In the genomic region with DNA sequence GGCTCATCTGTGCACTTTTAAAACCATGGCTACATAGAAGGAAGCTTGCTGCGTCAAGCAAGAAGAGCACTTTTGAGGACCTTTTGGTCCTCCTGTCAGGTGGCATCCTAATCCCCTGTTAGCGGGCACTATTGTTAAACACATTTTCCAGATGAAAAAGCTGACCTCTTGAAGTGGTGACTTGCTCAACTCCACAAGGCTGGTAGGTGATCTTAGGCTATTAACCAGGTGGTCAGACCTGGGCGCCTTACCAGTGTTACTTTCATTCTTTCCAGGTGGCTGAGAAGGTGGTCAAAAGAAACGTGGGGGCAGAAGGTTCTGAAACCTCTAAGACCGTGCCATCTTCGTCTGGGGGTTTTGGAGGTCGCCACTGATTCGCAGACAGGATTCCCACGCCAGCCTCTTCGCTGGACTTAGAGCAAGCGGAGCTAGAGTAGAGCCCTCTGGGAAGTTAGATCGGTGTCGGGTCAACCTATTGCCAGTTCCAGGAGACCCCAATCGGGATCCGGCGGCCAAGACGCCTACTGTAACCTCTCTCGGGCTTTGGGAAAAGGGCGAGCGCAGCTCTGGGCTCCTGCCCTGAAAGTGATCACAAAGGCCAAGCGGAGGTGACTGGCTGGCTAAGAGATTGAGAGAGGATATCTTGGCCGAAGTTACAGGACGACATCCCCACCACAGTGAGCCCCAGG, we compare ENCODE assay signal across 8 mouse cellular contexts. TPM values are rescaled to one million over a fixed set of nuclear protein-coding genes. Genes with fewer than 3 reads are reported as not detected.
DNase-seq lines count a peak whose midpoint lies in the region; ATAC-seq and TF ChIP-seq lines count a peak whose summit lies in the region.

No protein-coding gene starts in this region.

- no peak for DNase-seq in kidney, postnatal 10 days
- no peak for DNase-seq in MEL (ENCODE audit: low read depth, low spot score)
- DNase-seq in hindbrain, embryonic 10.5 days (ENCODE audit: low spot score), result no peak
- no peak for DNase-seq in midbrain, embryonic 10.5 days (ENCODE audit: low spot score)
- no peak for DNase-seq in layer of hippocampus, postnatal 25 days (ENCODE audit: extremely low spot score in 1 of 2, low spot score in 1 of 2)
- no peak for DNase-seq in T-cell, adult 2 months (ENCODE audit: low spot score)

- peak overlapping the region; percentile 64; the same call in 1 of the 2 replicates for H3K27ac ChIP-seq in kidney, embryonic 14.5 days (ENCODE audit: low read depth, low read length)
- peak overlapping the region; percentile 67 for H3K27ac ChIP-seq in MEL (ENCODE audit: control insufficient read depth, low read depth, low read length)
- peak overlapping the region; percentile 87 for H3K27ac ChIP-seq in hindbrain, embryonic 10.5 days
- peak overlapping the region; percentile 88 for H3K27ac ChIP-seq in midbrain, embryonic 10.5 days (replicated peaks)

- no peak for TF ChIP-seq RAD21 in MEL (IDR thresholded peaks at IDR 0.05; ENCODE audit: low read depth, low read length)

- peaks cover 2% of the 10 kb centered on the region; the same call in 1 of the 2 replicates for H3K4me1 ChIP-seq in kidney, embryonic 14.5 days (ENCODE audit: control insufficient read depth, insufficient read depth, low read length)
- H3K4me1 ChIP-seq in MEL (ENCODE audit: control insufficient read depth in 1 of 2, insufficient read depth in 2 of 2, low read length in 2 of 2), result peaks cover 20 to 48% of the 10 kb centered on the region in 2 experiments
- H3K4me1 ChIP-seq in hindbrain, embryonic 10.5 days (replicated peaks), result peaks cover 29% of the 10 kb centered on the region
- peaks cover 28% of the 10 kb centered on the region for H3K4me1 ChIP-seq in midbrain, embryonic 10.5 days

- H3K9ac ChIP-seq in kidney, embryonic 14.5 days (ENCODE audit: low read depth, low read length), result peak overlapping the region; percentile 67
- H3K9ac ChIP-seq in MEL (ENCODE audit: control insufficient read depth, low read depth, low read length, poor library complexity, severe bottlenecking), result peak overlapping the region; percentile 82

- H3K36me3 ChIP-seq in kidney, embryonic 14.5 days (ENCODE audit: control insufficient read depth, insufficient read depth, low read length), result peaks cover 16% of the 10 kb centered on the region
- H3K36me3 ChIP-seq in MEL (ENCODE audit: control insufficient read depth in 1 of 2, insufficient read depth in 2 of 2, low read length in 2 of 2), result peaks cover 0 to 47% of the 10 kb centered on the region in 2 experiments; a peak in 2 of 4 replicates
- H3K36me3 ChIP-seq in hindbrain, embryonic 10.5 days, result peaks cover 20% of the 10 kb centered on the region
- peaks cover 19% of the 10 kb centered on the region for H3K36me3 ChIP-seq in midbrain, embryonic 10.5 days

- peak overlapping the region; percentile 56 for H3K4me3 ChIP-seq in kidney, embryonic 14.5 days (ENCODE audit: low read length)
- peak overlapping the region; percentile 78 to 86 for H3K4me3 ChIP-seq in MEL (ENCODE audit: control insufficient read depth in 1 of 2, insufficient read depth in 1 of 2, low read depth in 2 of 2, low read length in 2 of 2)
- peak overlapping the region; percentile 76 for H3K4me3 ChIP-seq in hindbrain, embryonic 10.5 days
- H3K4me3 ChIP-seq in midbrain, embryonic 10.5 days, result peak overlapping the region; percentile 75

- no peak for TF ChIP-seq CTCF in MEL (IDR thresholded peaks at IDR 0.05 in 2 of 3, conservative IDR thresholded peaks at IDR 0.05 in 1 of 3; ENCODE audit: control insufficient read depth in 1 of 3, insufficient read depth in 1 of 3, low read depth in 2 of 3, low read length in 3 of 3, poor library complexity in 1 of 3, severe bottlenecking in 1 of 3)

- H3K9me3 ChIP-seq in kidney, embryonic 14.5 days (ENCODE audit: control insufficient read depth, low read length), result no peaks in the 10 kb centered on the region
- no peaks in the 10 kb centered on the region for H3K9me3 ChIP-seq in MEL (replicated peaks; ENCODE audit: insufficient read depth, low read length)
- H3K9me3 ChIP-seq in hindbrain, embryonic 10.5 days, result no peaks in the 10 kb centered on the region
- H3K9me3 ChIP-seq in midbrain, embryonic 10.5 days (replicated peaks), result no peaks in the 10 kb centered on the region

- H3K27me3 ChIP-seq in kidney, embryonic 14.5 days (ENCODE audit: control insufficient read depth, insufficient read depth, low read length), result no peaks in the 10 kb centered on the region
- H3K27me3 ChIP-seq in MEL (ENCODE audit: control insufficient read depth in 1 of 2, insufficient read depth in 2 of 2, low read length in 2 of 2), result no peaks in the 10 kb centered on the region
- peaks cover 17% of the 10 kb centered on the region; the same call in 1 of the 2 replicates for H3K27me3 ChIP-seq in hindbrain, embryonic 10.5 days (ENCODE audit: insufficient read depth, poor library complexity, severe bottlenecking)
- peaks cover 30% of the 10 kb centered on the region for H3K27me3 ChIP-seq in midbrain, embryonic 10.5 days (ENCODE audit: low read depth, poor library complexity, severe bottlenecking)

- peaks cover 6% of the 10 kb centered on the region for H3K79me2 ChIP-seq in MEL (ENCODE audit: control insufficient read depth, insufficient read depth, low read length, poor library complexity)

- 5% methylated on average over 23 of the region's 23 CpGs for WGBS in kidney, embryonic 14.5 days
- 6% methylated on average over 23 of the region's 23 CpGs for WGBS in hindbrain, embryonic 10.5 days
- WGBS in midbrain, embryonic 10.5 days, result 5% methylated on average over 23 of the region's 23 CpGs

- peak; percentile 7; the same call in 1 of the 2 replicates for ATAC-seq in kidney, embryonic 14.5 days (ENCODE audit: low FRiP score, low TSS enrichment)
- no peak for ATAC-seq in cerebellum, adult (ENCODE audit: insufficient number of reproducible peaks, low FRiP score, low TSS enrichment)

- H3K4me2 ChIP-seq in kidney, embryonic 14.5 days (replicated peaks; ENCODE audit: low read depth, low read length), result peak overlapping the region; percentile 87

- TF ChIP-seq EP300 in MEL (IDR thresholded peaks at IDR 0.05; ENCODE audit: low read depth in 1 of 2, low read length in 2 of 2), result no peak

- TF ChIP-seq POLR2A in MEL (IDR thresholded peaks at IDR 0.05; ENCODE audit: control insufficient read depth in 1 of 2, insufficient read depth in 1 of 2, low read depth in 1 of 2, low read length in 2 of 2, poor library complexity in 1 of 2), result no peak

TF ChIP-seq in MEL, 35 proteins besides CTCF, POLR2A, EP300 and RAD21 (continues in another document):
- TF ChIP-seq NELFE (IDR thresholded peaks at IDR 0.05; ENCODE audit: low read depth, low read length) (no peak), NRF1 (IDR thresholded peaks at IDR 0.05; ENCODE audit: insufficient read depth, low read depth, low read length, poor library complexity, severe bottlenecking) (no peak), ZMIZ1 (IDR thresholded peaks at IDR 0.05; ENCODE audit: low read depth, low read length) (no peak), SIN3A (IDR thresholded peaks at IDR 0.05; ENCODE audit: low read length) (no peak), MAX (IDR thresholded peaks at IDR 0.05; ENCODE audit: low read length) (no peak)

RNA-seq across cellular contexts. Expression of a gene that starts 0.7 kb away (rescaled TPM):
- 21.2 and 22.9 TPM in 2 replicates for polyA plus RNA-seq in kidney, embryonic 14.5 days (2014; fragmentation: Nextera tagmentation; extraction: Ambion mirVana)
- total RNA-seq in MEL (2012; rRNA removed), result 49.5 and 54.8 TPM in 2 replicates
- 10 to 100 TPM in 1 of 2 experiments, not detected in 1; 53.3 TPM for polyA plus RNA-seq in MEL (2012; ENCODE audit: insufficient read depth in 1 of 2, insufficient read length in 2 of 2, low read depth in 1 of 2, low replicate concordance in 2 of 2, missing spikeins in 1 of 2)
- polyA plus RNA-seq in hindbrain, embryonic 10.5 days (2016; fragmentation: Nextera tagmentation; extraction: Ambion mirVana), result 17.5 and 19.0 TPM in 2 replicates
- polyA plus RNA-seq in midbrain, embryonic 10.5 days (2016; fragmentation: Nextera tagmentation; extraction: Ambion mirVana), result 15.7 and 17.7 TPM in 2 replicates
- total RNA-seq in layer of hippocampus, postnatal 25 days (2021), result 10 to 100 TPM; 19.7 to 21.7 TPM

RNA-seq across cellular contexts. Expression of a gene that starts 19.0 kb away (rescaled TPM):
- 9.6 and 14.2 TPM in 2 replicates for polyA plus RNA-seq in kidney, embryonic 14.5 days (2014; fragmentation: Nextera tagmentation; extraction: Ambion mirVana)
- total RNA-seq in MEL (2012; rRNA removed), result 7.9 and 9.7 TPM in 2 replicates
- polyA plus RNA-seq in MEL (2012; ENCODE audit: insufficient read depth in 1 of 2, insufficient read length in 2 of 2, low read depth in 1 of 2, low replicate concordance in 2 of 2, missing spikeins in 1 of 2), result 10 to 100 TPM in 1 of 2 experiments, not detected in 1; 24.4 TPM
- polyA plus RNA-seq in hindbrain, embryonic 10.5 days (2016; fragmentation: Nextera tagmentation; extraction: Ambion mirVana), result 3.1 and 3.6 TPM in 2 replicates
- 3.2 and 3.6 TPM in 2 replicates for polyA plus RNA-seq in midbrain, embryonic 10.5 days (2016; fragmentation: Nextera tagmentation; extraction: Ambion mirVana)
- total RNA-seq in layer of hippocampus, postnatal 25 days (2021), result 1 to 10 TPM; 6.3 to 7.6 TPM

RNA-seq across cellular contexts. Expression of a gene that starts 35.6 kb away (rescaled TPM):
- polyA plus RNA-seq in kidney, embryonic 14.5 days (2014; fragmentation: Nextera tagmentation; extraction: Ambion mirVana), result 12.7 and 17.8 TPM in 2 replicates
- total RNA-seq in MEL (2012; rRNA removed), result 22.0 and 27.0 TPM in 2 replicates
- 10 to 100 TPM in 1 of 2 experiments, not detected in 1; 40.2 TPM for polyA plus RNA-seq in MEL (2012; ENCODE audit: insufficient read depth in 1 of 2, insufficient read length in 2 of 2, low read depth in 1 of 2, low replicate concordance in 2 of 2, missing spikeins in 1 of 2)
- 35.3 and 40.2 TPM in 2 replicates for polyA plus RNA-seq in hindbrain, embryonic 10.5 days (2016; fragmentation: Nextera tagmentation; extraction: Ambion mirVana)
- polyA plus RNA-seq in midbrain, embryonic 10.5 days (2016; fragmentation: Nextera tagmentation; extraction: Ambion mirVana), result 29.4 and 36.4 TPM in 2 replicates
- total RNA-seq in layer of hippocampus, postnatal 25 days (2021), result 10 to 100 TPM; 82.6 to 99.8 TPM

RNA-seq across cellular contexts. Expression of a gene that starts 37.9 kb away (rescaled TPM):
- polyA plus RNA-seq in kidney, embryonic 14.5 days (2014; fragmentation: Nextera tagmentation; extraction: Ambion mirVana), result 26.0 and 37.8 TPM in 2 replicates
- 10.2 and 12.2 TPM in 2 replicates for total RNA-seq in MEL (2012; rRNA removed)
- 10 to 100 TPM in 1 of 2 experiments, not detected in 1; 30.3 TPM for polyA plus RNA-seq in MEL (2012; ENCODE audit: insufficient read depth in 1 of 2, insufficient read length in 2 of 2, low read depth in 1 of 2, low replicate concordance in 2 of 2, missing spikeins in 1 of 2)
- 28.2 TPM in 2 replicates for polyA plus RNA-seq in hindbrain, embryonic 10.5 days (2016; fragmentation: Nextera tagmentation; extraction: Ambion mirVana)
- polyA plus RNA-seq in midbrain, embryonic 10.5 days (2016; fragmentation: Nextera tagmentation; extraction: Ambion mirVana), result 23.3 and 26.7 TPM in 2 replicates
- 10 to 100 TPM; 62.8 to 67.1 TPM for total RNA-seq in layer of hippocampus, postnatal 25 days (2021)

RNA-seq across cellular contexts. Expression of a gene that starts 42.0 kb away (rescaled TPM):
- polyA plus RNA-seq in kidney, embryonic 14.5 days (2014; fragmentation: Nextera tagmentation; extraction: Ambion mirVana), result 27.8 and 33.6 TPM in 2 replicates
- total RNA-seq in MEL (2012; rRNA removed), result 4.9 and 5.7 TPM in 2 replicates
- polyA plus RNA-seq in MEL (2012; ENCODE audit: insufficient read depth in 1 of 2, insufficient read length in 2 of 2, low read depth in 1 of 2, low replicate concordance in 2 of 2, missing spikeins in 1 of 2), result 10 to 100 TPM in 1 of 2 experiments, not detected in 1; 18.4 TPM
- polyA plus RNA-seq in hindbrain, embryonic 10.5 days (2016; fragmentation: Nextera tagmentation; extraction: Ambion mirVana), result 52.6 and 73.6 TPM in 2 replicates
- 51.9 and 70.7 TPM in 2 replicates for polyA plus RNA-seq in midbrain, embryonic 10.5 days (2016; fragmentation: Nextera tagmentation; extraction: Ambion mirVana)
- 10 to 100 TPM; 71.1 to 72.9 TPM for total RNA-seq in layer of hippocampus, postnatal 25 days (2021)
